Mouse (Mus musculus) ovary, adult 2 months (tissue): ENCODE measurements around the gene Dpp3. TPM values are rescaled to one million over a fixed set of nuclear protein-coding genes. Genes with fewer than 3 reads are reported as not detected.

Source experiments
- polyA plus RNA-seq: library from polyadenylated mRNA; depleted of rRNA; stranded (reverse); fragments of >200 nt; gene quantifications from 2 replicates; pipeline ENCODE4 v1.2.3, GENCODE M21; 2012; rRNA removed

The Dpp3 gene
- 158 and 220 TPM in 2 replicates for polyA plus RNA-seq

DNA sequence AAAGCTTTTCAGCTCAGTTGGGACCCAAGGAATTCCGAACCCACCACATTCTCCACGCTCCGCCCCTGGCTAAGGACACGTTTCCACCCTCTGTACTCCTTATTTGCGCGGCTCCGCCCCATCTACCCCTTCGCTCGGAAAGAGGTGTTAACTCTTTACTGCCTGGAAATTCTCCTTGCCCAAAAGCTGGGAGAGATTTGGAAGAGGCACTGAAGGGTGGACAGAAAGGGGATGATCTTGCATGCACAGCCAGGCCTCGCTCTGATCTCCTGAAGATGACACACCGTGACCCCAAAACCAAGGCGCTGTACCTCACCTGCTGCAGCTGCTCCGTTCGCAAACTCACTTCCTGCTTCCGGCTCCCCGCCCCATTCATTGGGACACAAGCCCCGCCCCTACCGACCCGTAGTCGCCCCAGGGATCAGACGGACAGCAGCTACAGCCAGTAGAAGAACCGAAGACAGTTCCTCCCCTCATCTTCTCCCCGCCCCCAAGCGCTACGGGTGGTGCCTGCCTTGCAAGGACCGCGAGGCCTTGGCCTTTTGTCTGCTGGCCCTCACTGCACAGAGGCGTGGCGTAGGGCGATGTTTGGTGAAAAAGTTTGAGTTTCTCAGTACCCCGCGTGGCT, at the start of gene Dpp3:
Gene Dpp3 (minus strand): TSS at position 384 of the 628 bp plus-strand sequence.

DNA sequence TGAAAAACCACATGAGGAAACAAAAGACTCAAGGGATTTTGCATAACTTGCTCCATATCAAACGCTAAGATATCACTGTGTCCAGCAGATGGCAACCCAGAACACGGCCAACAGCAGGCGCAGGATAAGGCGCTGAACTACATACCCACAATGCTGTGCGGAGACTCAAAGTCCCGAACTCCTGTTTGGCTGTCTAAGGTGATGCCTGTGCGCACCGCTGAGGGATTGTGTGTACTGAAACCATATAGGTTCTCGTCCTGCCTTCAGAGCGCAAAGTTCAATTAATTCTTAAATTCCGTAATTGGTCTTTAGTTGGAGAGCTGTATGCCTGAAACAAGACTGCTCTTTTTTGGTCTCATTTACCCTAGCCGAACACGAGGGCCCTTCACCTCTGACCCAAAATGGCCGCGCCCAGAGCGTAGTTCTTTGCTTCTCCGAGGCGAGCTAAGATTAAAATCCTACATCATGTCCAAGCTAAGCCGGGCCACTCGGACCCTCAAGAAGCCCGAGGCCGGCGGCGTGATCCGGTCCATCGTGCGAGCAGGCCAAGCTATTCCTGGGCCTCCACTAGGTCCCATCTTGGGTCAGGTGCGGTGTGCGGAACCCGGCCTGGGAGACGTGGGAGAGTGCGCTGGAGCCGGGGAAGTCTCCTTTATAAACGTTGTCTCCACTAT, 34.0 kb upstream of the Dpp3 start, which contains the start of gene Mrpl11:
Gene Mrpl11 (plus strand): TSS at position 220 of the 674 bp plus-strand sequence.

GRCm38 (mm10) chr19:4942551-4943252, 14.6 kb upstream of the Dpp3 start, which contains the start of gene Peli3:
Gene Peli3, minus strand, starts transcription at chr19:4943127.

GRCm38 (mm10) chr19:4905979-4906794, 21.9 kb downstream of the Dpp3 start, which contains the start of gene Bbs1:
Gene Bbs1, minus strand, starts transcription at chr19:4906628.

DNA sequence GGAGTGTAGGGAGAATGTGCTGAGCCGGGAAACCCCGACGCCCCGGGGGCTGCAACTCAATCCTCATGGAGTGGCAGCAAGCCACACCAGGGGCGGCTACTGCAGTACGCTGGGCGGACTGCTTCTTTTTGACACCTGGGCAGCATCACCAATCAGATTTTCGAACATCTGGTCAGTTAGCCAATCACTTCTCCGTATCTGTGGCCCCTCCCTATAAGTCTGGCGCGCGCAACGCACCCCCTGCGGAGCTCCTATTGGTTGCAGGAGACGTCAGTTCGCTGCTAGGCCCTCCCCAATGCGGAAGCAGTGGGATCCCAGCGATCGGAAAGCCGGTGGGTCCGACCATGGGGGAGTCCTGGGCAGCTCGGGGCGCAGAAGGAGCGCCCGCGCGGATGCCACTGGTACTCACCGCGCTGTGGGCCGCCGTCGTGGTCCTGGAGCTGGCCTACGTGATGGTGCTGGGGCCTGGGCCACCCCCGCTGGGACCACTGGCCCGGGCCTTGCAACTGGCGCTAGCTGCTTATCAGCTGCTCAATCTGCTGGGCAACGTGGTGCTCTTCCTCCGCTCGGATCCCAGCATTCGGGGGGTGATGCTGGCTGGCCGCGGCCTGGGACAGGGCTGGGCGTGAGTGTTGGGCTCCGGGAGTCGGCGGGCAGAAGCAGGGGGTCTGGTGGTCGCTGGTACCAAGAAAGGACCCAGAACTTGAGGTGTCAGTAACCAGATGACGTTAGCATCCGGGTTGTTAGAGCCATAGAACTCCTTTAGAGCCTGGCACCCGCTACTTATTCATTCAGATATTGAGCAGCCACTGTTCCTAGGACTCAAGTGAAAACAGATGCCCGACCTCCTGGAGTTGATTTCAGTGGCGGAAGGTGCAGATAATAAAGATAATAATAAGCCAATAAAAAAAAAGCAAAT, 49.4 kb downstream of the Dpp3 start, which contains the start of gene Zdhhc24:
Gene Zdhhc24 (plus strand): TSS at position 264 of the 919 bp plus-strand sequence.

DNA sequence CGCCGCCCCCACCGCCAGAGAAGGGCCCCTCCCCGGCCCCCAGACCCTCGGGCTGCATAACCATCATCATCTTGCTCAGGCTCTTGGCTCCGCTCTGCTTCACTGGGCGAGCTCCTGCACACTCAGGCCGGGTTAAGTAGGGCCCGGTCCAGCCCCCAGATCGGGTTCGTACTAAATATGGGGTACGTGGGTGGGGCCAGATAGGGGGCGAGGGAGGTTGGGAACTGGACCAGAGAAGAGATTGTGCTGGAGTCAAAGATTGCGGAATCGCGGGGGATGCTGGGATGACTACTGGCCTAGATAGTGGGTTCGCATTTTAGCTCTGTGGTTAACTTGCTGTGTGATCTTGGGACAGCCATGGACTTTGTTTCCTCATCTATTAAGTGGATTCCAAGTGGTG, 50.3 kb downstream of the Dpp3 start, which contains the start of gene Actn3:
Gene Actn3 (minus strand): TSS at position 125 of the 400 bp plus-strand sequence.

Other genes starting within 250 kb of the Dpp3 start
- 0.83 and 0.86 TPM in 2 replicates for gene Gm960, start 229.6 kb downstream of the Dpp3 start, polyA plus RNA-seq
- gene Sptbn2, start 217.1 kb downstream of the Dpp3 start, polyA plus RNA-seq = 1.8 and 2.3 TPM in 2 replicates
- gene Rbm4b, start 171.8 kb downstream of the Dpp3 start, polyA plus RNA-seq = 14.7 and 16.6 TPM in 2 replicates
- 45.2 and 82.8 TPM in 2 replicates for gene Rbm4, start 134.4 kb downstream of the Dpp3 start, polyA plus RNA-seq
- gene Gm21992, start 116.7 kb downstream of the Dpp3 start, polyA plus RNA-seq = 22.3 and 49.8 TPM in 2 replicates
- 124 and 130 TPM in 2 replicates for gene Rbm14, start 116.7 kb downstream of the Dpp3 start, polyA plus RNA-seq
- gene Ccs, start 89.0 kb downstream of the Dpp3 start, polyA plus RNA-seq = 48.6 and 71.6 TPM in 2 replicates
- gene Ccdc87, start 88.9 kb downstream of the Dpp3 start, polyA plus RNA-seq = 0.29 and 0.47 TPM in 2 replicates
- gene Ctsf, start 73.2 kb downstream of the Dpp3 start, polyA plus RNA-seq = 443 and 448 TPM in 2 replicates
- 3.2 and 3.8 TPM in 2 replicates for gene Actn3, start 50.4 kb downstream of the Dpp3 start, polyA plus RNA-seq
- gene Zdhhc24, start 49.6 kb downstream of the Dpp3 start, polyA plus RNA-seq = 50.8 and 63.0 TPM in 2 replicates
- 9.8 and 13.1 TPM in 2 replicates for gene Bbs1, start 21.7 kb downstream of the Dpp3 start, polyA plus RNA-seq
- 12.9 and 17.8 TPM in 2 replicates for gene Peli3, start 14.8 kb upstream of the Dpp3 start, polyA plus RNA-seq
- 16.6 and 19.4 TPM in 2 replicates for gene Mrpl11, start 33.9 kb upstream of the Dpp3 start, polyA plus RNA-seq
- gene Npas4, start 62.0 kb upstream of the Dpp3 start, polyA plus RNA-seq = 2.8 and 4.2 TPM in 2 replicates
- 22.3 and 29.6 TPM in 2 replicates for gene Slc29a2, start 95.6 kb upstream of the Dpp3 start, polyA plus RNA-seq
- 69.6 and 74.6 TPM in 2 replicates for gene B4gat1, start 110.5 kb upstream of the Dpp3 start, polyA plus RNA-seq
- gene AC124502.3, start 110.6 kb upstream of the Dpp3 start, polyA plus RNA-seq = 1.6 and 2.1 TPM in 2 replicates
- 33.0 and 36.1 TPM in 2 replicates for gene Brms1, start 113.1 kb upstream of the Dpp3 start, polyA plus RNA-seq
- 18.2 and 24.3 TPM in 2 replicates for gene Rin1, start 122.2 kb upstream of the Dpp3 start, polyA plus RNA-seq
- gene Cd248, start 139.8 kb upstream of the Dpp3 start, polyA plus RNA-seq = 31.1 and 41.1 TPM in 2 replicates
- 8.9 and 12.9 TPM in 2 replicates for gene Tmem151a, start 157.2 kb upstream of the Dpp3 start, polyA plus RNA-seq
- 166 and 167 TPM in 2 replicates for gene Yif1a, start 160.3 kb upstream of the Dpp3 start, polyA plus RNA-seq
- gene Cnih2, start 170.2 kb upstream of the Dpp3 start, polyA plus RNA-seq = 14.4 and 14.6 TPM in 2 replicates
- 228 and 236 TPM in 2 replicates for gene Rab1b, start 178.8 kb upstream of the Dpp3 start, polyA plus RNA-seq
- gene Klc2, start 190.3 kb upstream of the Dpp3 start, polyA plus RNA-seq = 184 and 197 TPM in 2 replicates